Mouse (Mus musculus): Measurements from ENCODE around the gene Cstf1.

Gene Cstf1

DNA sequence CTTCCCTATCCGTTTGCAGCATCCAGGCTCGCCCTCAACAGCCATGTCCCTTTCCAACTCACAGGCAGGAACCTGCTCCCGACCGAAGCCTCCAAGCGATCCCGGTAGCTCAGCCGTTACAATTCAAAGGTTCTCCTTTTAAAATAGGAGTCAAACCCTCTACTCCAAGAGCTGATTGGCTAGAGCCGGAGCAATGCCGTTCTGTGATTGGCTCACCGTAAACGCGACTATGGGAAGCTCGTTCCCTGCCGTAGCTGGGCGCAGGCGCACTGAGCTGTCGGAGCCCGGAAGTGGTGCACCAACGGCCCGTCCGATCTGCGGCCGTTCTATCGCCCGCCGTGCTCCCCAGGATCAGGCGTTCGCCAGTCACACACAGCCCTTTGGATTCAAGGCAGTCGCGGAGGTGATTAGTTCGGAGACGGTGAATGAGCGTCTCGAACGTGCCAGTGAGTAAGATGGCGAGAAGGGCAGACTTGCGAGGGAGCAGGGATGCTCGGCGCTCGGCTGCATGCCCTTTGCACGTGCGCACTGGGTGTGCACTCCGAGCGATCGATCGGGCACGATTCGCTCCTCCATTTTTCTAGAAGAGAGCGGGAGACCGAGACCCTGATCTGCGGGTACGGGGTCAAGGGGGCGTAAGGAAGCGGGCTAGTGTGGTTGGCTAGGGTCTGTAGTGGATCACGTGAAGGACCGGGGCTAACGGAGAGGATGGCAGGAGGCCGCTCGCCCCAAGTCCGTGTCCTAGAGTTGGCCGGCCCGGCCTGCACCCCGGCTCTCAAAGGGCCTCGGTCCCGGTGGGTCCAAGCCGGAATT lies at the start of gene Cstf1, which contains the start of gene Aurka:
Gene Cstf1 (plus strand): TSS at position 271 of the 813 bp plus-strand sequence.
Gene Aurka (minus strand): TSS at position 125 of the 813 bp plus-strand sequence.
- DNase-seq (ENCODE audit: low spot score), result peak; percentile 91

DNA sequence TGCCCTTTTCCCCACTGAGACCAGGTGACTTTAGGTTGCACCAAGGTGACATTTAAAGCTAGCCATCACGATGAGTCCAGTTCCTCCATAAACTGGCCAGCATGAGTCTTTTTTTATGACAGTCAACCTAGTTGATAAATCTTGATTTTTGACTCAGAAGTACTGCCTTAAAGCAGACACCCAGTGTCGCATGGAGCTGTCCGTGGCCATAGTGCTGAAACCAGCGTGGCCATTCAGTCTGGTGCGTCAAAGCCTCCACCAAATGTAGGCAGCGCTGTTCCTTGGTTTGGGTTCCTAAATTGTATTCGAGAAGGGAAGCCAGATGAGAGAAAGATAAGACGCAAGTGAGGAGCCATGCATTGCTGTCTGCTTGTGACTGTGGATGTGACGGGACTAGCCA lies 49.6 kb upstream of the Cstf1 start:
- peak; percentile 9 for DNase-seq (ENCODE audit: low spot score)

DNA sequence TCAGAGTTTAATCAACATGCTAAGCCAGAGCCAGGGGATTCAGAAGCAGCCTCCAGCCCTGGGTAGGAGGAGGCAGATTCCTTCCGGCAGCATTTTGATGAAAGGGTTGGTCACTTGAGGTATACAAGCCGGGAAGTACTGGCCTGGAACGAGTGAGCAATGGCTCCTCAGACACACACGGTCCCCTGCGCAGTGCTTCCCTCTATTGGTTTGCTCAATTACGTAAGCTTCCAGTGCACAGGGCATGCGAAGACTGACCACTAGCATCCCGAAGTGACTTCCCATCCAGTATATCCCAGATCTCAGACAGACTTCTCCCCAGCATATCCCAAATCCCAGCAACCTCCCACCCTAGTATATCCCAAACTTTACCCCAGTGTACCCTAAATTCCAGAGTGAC lies 42.2 kb upstream of the Cstf1 start:
- DNase-seq (ENCODE audit: low spot score), result no peak

DNA sequence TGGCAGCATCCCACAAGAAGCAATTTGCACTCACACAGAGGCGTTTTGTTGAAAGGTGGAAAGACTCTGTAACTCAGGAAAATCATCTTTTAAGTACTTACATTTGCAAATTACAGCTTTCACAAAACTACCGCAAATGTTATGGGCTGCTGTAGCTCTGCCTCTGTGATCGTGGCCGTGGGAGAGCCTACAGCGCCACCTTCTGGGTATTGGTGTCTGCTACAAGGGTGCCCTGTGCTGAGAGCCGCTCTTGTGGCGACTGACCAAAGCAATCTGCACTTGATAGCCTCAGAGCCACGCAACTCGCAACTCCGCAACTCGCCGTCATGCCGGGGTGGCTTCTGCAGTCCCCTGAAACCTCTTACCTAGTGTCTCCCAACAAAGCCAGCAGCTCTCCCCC lies 41.3 kb upstream of the Cstf1 start:
- no peak for DNase-seq (ENCODE audit: low spot score)

DNA sequence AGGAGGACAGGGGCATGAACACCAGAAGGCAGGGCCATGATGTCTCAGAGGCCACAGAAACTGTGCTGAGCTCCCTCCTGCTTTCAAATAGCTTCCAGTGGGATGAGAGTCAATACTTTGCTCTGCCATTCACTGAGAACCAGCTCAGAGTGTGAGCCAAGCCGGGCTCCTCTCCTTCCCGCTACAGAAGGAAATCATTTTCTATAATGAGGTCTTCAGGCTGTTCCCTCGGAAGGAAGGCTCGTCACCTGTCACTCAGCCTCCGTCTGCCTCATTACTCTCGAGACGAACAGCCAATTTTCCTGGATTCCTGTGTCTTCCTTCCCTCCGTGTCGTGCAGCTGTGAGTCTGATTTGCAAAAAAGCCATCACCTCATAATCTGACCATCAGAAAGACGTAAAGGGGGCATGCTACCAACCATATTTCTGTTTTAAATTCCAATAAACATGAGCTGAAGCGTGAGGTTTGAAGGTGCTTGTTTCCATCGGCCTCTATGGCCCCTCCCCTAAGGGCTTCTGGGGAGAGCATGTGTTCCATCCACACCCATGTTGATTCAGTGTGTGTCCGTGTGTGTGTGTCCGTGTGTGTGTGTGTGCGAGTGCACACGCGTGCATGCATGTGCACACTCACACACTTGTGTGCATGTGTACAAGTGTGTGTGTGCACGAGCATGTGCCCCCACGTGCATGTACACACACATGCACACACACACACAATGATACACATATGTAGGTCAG lies 32.1 kb upstream of the Cstf1 start:
- DNase-seq (ENCODE audit: low spot score), result no peak

DNA sequence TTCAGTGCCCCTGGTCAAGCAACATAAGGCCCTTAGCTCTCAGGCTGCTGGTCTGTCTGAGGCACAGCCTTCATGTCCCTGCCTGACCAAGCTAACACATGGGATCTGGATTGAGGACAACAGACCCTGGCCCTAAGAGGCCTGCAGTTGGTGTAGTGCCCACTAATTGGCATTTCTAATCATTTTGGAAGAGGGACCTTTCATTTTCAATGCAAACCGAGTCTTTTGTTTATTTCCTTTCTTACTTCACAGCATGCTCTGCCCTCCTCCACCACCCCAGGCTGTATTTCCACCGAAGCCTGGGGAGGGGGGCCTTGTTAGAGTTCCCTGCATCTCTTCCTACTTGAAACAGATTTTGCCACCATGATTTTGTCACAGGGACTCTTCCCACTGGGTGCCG lies 29.5 kb upstream of the Cstf1 start:
- no peak for DNase-seq (ENCODE audit: low spot score)

DNA sequence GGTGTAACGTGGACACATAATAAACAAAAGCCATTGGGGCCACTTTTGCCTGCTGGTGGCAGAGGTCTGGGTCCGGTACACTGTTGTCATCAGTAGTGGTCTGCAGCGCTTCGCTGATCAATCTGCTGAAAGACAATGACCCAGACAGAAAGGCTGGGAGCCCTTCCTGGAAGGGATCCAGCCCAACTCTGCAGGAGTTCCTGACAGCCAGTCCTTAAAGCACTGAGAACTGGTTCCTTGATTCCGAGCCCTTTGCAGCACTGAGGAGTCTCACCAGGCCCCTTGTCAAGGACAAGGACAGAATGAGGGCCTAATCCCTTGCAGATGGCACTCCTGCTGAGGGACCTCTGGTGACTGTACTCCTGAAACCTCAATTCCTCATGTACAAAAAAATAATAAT lies 28.9 kb upstream of the Cstf1 start:
- DNase-seq (ENCODE audit: low spot score), result no peak

DNA sequence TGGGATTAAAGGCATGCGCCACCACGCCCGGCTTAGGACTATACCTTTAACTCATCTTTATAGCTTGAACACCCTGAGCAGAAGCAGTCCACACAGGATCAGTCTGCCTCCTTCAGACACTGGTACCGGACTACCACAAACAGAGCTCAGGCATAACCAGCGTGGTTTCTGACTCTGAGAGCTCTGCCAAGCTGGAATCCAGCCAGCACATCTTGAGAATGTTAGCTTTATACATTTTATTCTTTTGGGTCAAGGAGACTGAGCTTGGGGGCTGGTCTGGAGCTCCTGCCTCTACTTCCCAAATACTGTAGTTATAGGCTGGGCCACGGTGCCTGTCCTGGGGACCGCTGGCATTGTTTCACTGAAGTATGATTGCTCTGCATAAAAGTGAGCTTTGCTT lies 26.7 kb upstream of the Cstf1 start:
- DNase-seq (ENCODE audit: low spot score), result no peak

DNA sequence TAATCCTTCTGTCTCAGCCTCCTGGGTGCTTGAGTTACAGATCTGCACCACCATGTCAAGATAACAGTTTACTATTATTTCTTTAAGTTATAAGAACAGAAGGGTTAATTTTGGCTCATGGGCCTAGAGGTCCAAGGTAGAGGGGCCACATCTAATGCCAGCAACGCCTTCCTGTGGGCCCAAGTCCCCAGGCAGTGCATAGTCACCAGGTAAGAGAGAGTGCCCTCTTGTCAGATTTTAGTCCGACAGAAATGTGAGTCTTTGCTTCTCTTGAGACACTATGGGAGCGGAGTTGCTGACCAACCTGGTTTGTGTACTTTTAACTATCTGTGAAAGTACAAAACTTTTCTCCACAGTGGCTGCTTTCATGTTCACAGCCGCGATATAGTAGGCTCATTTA lies 25.8 kb upstream of the Cstf1 start:
- DNase-seq (ENCODE audit: low spot score), result no peak

DNA sequence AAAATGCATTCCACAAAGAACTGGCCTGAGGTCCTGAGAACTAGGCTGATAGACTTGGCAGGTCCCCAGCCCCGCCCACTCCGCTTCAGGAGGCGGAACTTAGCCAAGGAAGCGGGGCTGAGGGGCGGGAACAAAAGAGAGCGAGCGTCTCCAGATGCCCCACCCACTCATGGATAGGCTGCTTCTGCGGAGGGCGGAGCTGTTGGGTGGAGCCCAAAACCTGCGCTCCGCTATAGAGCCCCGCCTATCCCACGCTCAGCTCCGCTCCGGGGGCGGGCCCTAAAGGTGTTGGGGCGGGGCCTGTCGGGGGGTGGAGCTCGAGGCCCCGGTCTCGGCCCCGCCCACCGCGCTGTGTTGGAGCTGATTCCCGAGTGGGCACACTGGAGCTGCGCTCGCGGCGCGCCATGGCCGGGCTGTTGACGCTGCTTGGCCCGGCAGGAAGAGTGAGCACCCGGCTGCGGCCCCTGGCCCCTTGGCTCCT lies 25.2 kb upstream of the Cstf1 start, which contains the start of gene Fam210b:
Gene Fam210b (plus strand): TSS at position 308 of the 481 bp plus-strand sequence.
- peak; percentile 97 for DNase-seq (ENCODE audit: low spot score)

DNA sequence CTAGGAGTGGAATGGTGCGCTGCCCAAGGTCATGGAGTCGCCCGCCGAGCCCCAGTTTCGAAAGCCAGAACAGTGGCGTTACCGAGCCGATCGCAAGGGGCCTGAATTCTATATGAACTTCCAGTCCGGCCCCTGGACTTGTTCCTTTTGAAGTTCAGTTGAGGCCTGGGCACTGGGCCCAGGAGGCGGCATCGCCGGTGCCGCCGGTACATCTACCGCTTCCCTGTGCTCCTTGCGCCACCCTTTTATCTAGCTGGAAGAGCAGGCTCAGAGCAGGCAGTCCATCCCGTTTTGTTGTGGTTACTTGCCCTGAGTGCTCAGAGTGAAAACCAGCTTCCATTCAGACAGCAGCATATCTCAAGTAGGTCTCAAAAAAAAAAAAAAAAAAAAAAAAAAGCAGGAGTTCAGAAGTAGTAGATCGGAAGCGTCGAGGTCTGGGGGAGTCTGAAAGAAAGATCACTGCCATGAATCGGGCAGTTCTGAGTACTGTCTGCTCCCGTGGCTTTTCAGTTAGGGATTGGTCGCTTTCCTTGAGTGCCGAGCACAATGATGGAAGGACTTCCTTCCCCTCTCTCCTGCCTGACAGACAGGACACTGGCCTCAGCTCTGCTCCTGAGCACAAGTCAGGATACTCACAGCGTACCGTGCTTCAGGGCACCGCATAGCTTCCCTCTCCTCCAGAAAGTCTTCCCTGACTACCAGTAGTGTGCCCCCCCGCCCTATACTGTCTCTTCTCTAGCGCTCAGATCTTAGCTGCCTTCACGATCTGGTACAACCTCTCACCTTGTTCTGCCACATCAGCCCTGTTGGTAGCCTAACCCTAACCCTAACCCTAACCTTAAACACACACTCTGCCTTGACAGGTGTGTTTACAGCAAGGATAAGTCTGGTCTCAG lies 24.2 kb upstream of the Cstf1 start:
- peak; percentile 37 for DNase-seq (ENCODE audit: low spot score)

DNA sequence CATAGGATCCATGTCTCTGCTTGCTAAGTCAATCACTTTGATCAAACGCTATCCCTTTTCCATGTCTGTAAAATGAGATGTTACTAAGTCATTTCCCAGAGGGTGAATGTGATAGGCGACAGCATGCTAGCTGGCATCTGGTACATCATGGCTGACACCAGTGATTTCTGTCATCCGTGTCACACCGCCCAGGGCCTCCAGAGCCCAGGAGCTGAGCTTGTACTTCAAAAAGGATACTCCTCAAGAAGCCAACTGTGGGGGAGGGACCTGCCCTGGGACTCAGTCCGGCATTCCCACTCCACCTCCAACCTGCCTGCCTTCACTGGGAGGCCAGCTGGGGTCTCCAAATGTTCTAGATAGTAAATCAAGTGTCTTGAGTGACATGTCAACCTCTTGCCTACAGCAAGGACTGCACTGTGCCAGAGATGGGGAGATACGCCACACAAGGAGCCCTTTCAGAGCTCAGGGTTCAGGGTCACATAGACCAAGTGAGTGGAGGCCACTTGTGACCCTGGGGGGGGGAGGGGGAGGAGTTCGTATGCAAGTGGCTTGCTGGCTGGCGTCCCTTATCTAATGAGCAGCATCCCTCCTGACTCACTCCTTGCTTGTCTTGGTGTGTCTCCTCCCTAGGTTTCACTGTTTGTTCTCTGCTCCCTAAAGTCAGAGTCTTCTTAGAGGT lies 23.4 kb upstream of the Cstf1 start:
- DNase-seq (ENCODE audit: low spot score), result no peak

DNA sequence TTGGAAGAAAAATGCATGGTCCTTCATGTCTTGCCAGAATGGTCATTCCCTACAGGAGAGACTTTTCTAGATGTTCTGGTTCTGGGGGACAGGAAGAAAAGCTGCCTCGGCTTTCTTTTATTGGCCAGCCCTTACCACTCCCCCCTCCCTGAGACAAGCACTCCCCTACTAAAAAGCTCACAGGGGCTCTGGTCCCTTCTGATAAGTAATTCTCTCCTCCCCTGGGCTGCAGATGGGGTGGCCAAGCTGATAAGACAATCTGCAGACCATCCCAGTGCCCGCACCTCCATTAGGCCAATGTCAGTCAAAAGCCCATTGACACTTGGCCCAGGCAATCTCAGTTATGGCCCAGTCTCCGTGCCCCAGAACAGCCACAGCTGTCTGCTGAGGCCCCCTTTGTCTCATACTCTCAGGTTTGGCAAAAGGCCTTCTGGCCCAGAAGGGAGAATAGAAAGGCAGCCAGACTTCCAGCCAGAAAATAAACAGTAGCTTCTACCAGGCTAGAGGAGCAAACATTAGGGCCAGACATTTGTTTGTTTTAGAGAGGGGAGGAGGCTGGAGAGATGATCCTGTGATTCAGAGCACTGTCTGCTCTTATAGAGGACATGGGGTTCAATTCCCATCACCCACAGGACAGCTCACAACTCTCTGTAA lies 22.1 kb upstream of the Cstf1 start:
- no peak for DNase-seq (ENCODE audit: low spot score)

DNA sequence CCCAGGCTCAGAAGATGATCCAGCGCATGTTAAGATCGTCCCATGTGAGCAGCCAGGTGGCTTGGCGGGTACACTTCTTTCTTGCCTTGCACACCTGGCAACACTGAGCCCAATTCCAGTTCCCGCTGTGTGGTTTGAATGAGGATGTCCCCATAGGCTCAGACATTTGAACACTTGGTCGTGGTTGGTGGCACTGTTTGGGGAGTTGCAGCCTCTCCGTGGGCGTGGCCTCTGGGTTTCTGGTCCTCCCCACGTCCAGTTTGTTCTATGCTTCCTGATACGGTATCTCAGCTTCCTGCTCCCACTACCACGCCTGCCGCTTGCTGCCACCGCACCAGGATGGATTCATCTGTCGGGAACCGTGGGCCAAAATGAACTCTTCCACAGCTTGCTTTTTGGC lies 20.7 kb upstream of the Cstf1 start:
- no peak for DNase-seq (ENCODE audit: low spot score)

DNA sequence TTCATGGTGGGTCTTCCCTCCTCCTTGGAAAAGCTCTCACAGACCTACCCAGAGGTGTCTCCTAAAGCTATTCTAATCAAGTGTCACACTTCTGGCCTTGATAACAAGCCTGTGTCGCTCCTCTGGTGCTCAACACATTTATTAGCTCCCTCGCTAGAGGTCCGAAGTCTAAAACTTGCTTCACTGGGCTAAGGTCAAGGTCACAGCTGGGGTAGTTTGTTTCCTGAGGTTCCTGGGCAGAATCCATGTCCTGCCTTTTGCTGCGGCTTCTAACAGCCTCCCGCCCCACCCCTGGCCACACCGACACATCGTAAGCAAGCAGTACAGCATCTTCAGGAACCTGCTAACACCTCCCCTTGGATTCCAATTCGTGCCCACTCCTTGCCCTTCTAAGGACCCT lies 19.7 kb upstream of the Cstf1 start:
- DNase-seq (ENCODE audit: low spot score), result no peak

DNA sequence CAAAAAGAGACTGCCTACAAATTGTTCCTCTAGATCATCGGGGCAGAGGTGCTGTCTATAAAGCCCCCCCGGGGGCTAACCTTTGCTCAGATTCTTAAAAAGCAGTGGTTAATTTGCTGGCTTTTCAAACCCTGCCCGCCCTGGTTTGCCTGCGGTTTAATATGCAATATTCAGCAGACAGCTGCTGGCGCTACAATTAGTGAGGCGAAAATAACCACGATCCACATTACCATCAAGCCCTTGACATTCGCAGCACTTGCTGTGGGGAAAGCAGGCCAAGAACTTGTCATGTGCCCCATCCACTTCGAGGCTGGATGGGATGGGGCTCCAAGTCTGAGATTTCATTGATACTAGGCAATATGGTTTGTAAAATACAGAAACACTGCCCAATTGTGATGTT lies 17.3 kb upstream of the Cstf1 start:
- no peak for DNase-seq (ENCODE audit: low spot score)

DNA sequence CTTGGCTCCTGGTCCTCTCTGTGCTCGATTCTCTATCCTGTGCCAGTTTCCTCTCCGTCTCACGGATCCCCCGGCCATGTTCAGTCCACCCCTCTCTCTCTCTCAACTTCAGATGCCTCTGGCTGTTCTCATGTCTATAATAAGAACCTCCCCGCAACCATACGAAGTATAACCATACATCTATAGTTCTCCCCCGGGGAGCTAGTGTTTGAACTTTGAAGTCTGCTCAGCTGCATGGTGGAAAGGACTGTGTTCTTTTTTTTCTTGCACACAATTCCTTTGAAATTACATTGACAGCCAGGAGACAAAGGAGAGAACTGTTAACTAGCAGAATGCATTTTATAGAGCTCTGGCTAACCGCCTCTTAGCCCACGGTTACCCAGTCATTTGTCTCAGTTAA lies 15.7 kb upstream of the Cstf1 start:
- no peak for DNase-seq (ENCODE audit: low spot score)

DNA sequence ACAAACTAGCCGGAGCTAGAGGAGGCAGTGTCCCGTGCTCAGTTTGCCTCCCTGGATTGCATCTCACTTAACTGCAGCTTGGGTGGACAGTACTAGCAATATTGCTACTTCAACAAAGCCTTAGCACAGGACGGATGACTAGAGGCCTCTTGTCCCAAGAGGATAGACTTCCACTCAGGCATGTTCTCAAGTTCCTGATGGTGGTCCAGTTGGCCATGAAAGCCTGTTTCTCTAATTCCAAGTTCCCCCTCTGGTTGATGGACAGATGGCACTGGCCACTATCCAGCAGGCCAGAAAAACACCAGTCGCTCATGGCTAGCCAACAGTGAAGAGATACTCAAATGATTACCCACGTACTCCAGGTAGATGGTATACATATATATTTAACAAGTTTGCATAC lies 14.6 kb upstream of the Cstf1 start:
- no peak for DNase-seq (ENCODE audit: low spot score)

DNA sequence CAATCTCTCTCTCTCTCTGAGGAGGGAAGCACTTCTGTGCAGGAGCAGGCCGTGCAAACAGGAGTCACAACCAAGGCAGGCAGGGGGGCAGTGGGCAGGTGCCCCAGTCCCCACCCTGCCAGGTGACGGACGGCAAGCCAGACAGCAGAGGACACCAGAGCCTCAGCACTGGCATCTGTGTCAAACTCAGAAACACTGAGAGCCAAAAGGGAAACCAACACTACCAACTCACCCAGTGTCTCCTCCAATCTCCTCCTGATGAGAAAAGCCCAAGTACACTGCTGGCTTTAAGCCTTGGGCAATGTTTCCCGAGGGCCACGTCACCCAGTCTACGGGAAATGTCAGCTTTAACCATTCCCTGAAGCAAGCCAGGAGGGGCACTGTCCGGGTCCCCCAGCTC lies 7.3 kb upstream of the Cstf1 start:
- no peak for DNase-seq (ENCODE audit: low spot score)

DNA sequence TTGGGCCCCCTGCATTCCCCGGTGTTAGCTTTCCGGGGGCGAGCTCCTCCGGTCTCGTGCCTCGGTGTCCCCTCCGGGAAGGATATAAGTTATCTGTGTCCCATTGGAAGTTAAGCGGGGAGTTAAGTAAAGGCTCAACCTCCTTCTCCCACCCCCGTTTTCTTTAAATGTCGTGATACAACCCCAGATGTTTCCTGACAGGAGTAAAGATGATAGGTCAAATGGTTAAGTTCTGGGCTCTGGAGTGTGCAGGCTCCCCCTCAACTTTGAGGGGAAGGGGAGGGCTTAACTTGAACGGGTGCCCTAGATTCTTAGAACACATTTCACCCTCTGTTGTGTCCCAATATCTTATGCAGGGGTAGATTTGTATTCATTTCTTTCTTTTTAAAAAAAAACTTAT lies 777 bp downstream of the Cstf1 start:
- DNase-seq (ENCODE audit: low spot score), result no peak

DNA sequence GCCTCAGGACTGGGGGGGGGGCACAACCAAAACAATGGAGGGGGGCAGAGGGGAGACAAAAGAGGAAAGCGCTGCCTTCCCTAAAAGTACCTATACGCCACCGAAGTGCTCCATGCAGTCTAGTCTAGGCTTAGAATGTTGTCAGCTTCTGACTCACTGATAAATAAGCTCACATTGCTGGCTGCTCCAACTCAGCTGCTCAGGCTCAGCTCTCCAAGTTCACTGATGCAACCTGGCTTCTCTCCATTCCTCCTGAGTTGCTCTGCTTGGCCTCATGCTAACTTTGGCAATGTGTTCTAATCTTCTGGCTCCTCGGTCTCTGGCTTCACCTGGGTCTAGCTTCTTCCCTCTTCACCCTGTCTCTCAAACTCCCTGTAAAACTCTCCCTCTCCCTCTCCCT lies 6.1 kb downstream of the Cstf1 start:
- DNase-seq (ENCODE audit: low spot score), result no peak
